Mouse (Mus musculus) naive thymus-derived CD4-positive, alpha-beta T cell, adult 2 months (primary cell): ENCODE measurements around the gene Setd1b.

Experiments used
- DNase-seq: peaks from one replicate; pipeline ENCODE4 v3.0.0-alpha.2; 2011; ENCODE audit warnings: low read depth

Setd1b gene

DNA sequence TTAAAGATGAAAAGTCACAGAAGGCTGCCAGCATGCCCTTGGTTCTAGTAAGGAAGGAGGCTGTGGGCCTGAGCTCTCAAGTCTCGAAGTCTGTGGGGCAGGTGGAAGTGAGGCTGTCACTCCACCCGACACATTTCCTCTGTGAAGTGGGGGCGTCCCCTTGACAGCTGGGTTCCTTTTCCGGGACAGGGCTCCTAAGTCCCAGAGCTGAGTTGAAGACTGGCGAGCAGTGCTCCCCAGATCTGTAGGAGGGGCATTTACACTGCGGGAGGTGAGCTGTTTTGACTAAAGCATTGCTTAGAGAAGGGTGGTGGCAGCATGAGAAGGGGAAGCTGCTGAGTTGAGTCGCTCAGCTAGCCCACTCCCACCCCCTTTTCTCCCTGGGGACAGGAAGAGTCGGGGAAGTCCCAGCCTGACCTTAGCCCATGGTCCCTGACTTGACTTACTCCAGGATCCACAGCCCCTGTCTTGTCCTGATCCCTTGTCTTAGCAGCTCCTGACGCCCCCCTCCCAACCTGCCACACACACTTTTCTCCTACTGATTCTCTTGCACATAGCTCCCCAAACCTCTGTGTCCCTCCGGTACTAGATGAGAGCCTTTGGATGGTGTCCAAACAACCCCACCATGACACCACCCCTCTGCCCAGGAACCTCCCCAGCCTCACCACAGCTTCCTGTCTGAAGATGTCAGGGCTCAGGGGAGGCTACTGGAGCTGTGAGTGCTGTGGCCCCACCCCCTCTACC, 13.4 kb upstream of the Setd1b start:
- peak; percentile 92 for DNase-seq

DNA sequence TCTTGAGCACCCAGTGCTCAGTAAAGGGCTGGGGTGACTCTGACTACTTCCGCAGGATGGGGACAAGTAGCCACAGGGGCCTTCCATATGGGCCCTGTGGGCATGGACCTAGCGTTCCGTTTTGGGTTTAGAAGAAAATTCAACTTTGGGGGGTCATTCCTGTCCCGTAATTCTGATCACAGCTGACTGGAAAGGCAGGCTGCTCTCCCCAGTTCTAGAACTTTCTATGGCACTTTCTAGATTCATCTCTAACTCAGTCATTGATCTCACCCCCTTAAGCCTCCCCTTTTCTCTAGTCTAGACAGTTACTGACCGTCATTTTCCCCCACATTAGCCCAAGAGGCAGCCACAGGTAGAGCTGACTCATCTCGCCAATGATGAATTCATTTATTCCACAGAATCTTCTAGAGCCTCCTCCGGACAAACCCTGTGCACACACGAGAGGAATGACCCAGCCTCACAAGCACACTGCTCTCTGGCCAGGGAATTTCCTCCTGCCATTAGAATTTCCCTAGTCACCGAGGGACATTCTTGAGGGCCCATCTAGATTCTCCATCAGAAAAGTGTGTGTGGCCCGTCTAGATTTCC, 12.7 kb upstream of the Setd1b start:
- DNase-seq: no peak

- no peak for DNase-seq
These were observed 11.8 kb upstream of the Setd1b start for GRCm38 (mm10) chr5:123130030-123130813.

DNA sequence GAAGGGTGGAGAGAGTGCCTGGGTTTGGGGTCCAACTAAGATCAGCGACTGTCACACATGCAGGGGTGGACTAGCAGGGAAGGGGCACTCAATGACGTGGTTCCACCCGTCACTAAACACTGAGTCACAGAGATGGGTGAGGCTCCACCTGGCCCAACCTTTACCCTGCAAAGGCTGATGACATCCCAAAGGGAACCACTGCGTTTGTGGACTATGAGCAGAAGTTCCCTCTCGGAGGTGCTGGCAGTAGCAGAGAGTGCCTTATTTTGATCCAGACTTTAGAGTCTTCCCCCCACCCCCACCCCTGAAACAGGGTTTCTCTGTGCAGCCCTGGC, 11.2 kb upstream of the Setd1b start:
- DNase-seq: no peak

DNA sequence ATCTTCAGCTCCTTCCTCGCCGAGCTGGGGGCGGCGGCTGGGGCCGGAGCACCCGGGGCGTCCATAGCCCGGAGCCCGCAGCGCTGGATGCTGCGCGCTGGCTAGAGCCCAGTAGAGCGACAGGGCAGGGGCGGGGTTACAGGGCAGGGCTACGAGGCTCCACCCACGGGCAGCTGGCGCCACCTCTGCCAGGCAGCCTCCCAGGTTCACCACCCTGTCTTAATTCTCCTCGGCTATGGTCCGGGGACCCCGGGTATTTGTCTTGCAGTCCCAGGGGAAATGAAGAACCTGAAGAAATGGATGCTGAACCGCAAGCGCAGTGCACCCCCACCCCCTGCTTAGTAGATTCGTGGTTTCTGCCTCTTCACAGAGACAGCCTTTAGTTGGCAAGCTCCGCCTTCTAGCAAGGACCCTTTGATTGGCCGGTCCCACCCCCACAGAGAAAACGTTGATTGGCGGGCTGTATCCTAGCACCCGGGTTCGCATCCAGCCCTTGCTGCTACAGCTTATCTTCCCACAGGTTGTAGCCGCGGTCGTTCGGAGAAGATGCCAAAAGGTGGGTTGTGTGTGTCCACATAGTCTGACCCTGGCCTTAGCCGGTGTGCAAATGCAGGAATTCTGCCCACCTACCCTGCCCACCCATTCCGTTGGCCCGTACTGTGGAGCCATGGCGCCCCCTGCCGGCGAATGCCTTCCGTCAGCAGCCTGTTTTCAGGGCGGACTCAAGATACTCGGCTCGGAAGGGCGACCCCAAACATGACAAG, 9.5 kb upstream of the Setd1b start, which contains the start of gene Rhof:
Rhof (minus strand) TSS at position 385 of the 764 bp plus-strand sequence.
- peak; percentile 96 for DNase-seq

DNA sequence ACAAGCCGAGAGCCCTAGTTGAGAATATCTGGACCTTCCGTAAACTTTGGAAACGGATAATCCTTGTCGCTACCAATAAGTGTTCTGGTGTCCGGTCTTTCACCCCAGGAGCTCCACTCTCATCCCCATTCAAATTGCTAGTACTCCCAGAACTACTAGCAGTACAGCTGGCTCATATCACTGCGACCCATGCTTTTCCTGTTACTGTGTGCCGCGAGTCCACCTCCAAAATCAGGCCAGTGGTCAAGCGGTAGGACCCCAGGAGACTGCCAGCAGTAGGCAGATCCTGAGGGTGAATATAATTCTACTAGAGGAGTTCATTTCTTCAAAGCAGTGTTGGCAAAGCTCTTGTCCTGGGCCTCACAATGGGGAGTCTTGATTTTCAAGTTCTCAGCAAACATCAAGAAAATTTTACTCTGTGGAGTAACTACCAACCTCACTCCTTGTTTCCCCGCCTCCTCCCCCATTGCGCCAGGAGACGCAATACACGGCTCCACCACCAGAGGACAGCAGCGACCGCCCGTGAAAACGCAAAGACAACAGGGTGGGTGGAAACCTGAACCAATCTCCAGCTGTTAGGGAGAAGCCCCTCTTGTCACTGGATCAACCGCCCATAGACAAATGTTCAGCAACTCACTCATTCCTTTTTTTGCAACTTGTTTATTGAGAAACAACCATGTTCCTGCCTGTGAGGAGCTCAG, 8.8 kb upstream of the Setd1b start:
- DNase-seq: peak; percentile 96

- no peak for DNase-seq
These were observed 8.2 kb upstream of the Setd1b start for GRCm38 (mm10) chr5:123133784-123134143.

DNA sequence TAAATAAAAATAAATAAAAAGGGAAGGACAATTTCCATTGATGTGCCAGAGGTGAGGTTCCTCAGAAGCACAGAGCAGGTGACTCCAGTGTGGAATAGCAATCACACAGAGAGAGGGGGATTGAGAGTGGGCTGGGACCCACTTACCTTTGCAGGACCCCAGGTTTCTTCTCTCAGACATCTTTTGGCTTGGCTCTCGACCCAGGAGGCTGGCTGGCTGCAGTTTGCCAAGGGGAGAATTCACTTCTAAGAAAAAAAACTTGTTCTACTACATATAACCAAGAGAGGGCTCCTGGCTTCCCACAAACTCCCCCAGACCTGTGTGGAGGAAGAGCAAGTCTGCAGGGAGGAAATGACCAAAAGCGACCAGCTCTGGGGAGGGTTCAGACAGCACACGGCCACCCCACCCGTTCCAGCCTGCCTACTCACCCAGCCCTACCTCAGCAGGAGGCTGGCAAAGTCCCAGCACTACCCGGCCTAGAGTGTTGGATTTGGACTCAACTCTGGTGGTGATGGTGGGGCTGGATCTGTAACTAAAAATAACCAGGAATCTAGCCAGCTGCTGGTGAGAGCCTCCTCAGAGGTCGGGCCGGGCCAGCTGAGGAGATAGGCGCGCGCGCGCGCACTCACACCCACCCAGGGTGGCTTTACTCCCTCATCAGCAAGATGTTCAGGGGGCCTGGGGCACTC, 7.7 kb upstream of the Setd1b start:
- no peak for DNase-seq

DNA sequence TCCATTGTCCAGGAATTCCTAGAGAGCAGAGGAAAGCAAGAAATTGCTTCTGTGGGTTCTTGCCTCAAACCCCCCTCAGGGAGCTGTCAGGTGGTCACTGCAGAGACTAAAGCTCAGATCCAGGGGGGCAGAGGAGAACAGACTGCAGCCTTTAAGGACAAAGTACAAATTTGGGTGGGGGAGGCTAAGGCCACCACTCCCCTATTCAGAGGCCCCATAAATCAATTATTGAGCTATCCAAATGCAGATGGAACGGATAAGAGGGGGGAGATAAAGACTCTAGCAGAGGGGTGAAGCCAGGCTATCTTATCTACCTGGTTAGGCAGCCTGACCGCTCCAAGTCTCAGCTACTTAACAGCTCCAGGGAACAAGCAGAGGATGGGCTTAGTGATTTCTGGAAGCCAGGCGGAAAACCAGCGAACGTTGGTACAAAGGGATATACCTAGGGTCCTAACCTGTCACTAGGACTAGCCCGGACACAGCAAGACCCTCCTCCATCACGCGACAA, 7.1 kb upstream of the Setd1b start:
- DNase-seq: no peak

- DNase-seq: no peak
These were observed 6.3 kb upstream of the Setd1b start for GRCm38 (mm10) chr5:123135471-123136360.

DNA sequence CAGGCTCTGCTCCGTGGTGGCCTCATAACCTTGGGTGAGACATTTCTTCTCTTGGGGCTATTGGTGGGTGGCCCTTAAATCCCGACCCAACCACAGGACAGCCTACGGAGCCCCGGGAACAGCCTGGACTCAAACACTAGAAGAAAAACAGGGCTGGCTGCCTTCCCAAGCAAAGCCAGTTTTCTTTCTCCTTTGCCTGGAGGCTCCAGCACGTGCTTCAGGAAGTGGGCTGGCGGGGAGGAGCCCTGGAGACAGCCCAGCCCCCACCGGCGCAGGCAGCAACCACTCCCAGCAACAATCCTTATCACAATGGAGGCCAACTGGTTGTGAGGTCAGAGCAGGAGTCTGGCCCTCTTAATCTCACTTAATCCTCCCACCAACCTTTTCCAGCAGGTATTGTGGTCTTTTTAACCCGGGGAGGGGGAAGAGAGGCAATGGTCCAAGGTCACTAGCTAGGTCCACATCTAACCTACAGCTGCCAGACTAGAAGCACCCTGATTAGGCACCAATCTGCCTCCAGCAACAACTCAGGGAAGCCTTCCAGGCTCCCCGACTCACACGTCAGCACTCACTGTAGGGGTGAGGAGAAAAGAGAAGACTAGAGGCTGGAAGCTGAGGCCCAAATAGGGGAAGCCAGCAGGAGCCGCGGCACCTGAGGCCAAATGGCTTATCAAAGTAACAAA, 5.5 kb upstream of the Setd1b start:
- DNase-seq: peak; percentile 53

DNA sequence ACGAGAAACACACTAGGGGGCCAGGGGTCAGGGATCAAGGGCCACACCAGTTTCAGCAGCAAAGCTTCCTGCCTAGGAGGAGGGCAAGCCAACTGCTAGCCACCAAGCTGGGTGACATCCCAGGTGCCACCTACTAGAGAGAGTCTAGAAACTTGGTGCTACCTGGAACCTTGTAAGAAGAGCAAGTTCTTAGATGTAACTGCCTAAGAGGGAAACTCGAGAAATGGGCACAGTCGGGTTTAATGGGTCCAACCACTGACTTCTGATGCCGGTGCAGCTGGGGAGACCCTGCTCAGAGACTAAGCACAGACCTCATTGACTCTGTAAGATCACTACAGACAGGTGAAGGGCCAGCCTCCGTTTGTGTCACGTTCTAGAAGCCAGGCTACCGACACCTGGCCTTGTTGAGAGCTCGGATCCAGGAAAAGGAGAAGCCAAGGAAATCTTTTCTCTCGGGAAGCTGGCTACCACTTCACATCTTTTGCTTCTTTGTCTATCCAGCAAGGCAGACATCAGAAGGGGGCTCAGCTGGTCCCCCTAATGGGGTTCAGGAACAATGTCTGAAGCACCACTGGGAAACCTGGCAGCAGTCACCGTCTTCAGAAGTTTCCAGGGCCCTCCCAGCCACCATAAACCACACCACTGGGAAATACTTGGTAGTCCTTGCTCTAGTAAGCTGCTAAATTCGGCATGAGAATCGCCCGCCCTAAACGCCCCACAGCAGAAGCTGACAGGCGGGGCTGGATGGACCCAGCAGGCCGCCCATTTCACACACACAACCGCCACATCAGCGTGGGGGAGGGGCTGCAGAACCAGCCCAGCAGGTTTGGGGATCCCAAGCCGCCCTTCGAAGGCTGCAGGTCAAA, 4.7 kb upstream of the Setd1b start:
- DNase-seq: peak; percentile 61

DNA sequence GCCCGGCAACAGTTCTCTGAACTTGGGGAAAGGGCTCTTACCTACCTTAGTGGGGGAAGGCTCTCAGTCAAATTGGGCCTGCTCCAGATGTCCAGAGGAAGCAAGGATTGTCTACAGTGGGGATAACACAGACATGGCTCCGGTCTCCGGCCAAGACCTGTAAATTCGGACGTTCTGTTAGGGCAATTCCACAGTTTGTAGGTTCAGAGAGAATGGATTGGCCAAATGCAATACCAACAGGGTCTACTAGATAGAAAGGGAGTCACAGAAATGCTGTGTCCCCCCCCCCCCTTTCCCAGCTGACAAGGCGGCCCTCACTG, 4.1 kb upstream of the Setd1b start:
- DNase-seq: no peak

DNA sequence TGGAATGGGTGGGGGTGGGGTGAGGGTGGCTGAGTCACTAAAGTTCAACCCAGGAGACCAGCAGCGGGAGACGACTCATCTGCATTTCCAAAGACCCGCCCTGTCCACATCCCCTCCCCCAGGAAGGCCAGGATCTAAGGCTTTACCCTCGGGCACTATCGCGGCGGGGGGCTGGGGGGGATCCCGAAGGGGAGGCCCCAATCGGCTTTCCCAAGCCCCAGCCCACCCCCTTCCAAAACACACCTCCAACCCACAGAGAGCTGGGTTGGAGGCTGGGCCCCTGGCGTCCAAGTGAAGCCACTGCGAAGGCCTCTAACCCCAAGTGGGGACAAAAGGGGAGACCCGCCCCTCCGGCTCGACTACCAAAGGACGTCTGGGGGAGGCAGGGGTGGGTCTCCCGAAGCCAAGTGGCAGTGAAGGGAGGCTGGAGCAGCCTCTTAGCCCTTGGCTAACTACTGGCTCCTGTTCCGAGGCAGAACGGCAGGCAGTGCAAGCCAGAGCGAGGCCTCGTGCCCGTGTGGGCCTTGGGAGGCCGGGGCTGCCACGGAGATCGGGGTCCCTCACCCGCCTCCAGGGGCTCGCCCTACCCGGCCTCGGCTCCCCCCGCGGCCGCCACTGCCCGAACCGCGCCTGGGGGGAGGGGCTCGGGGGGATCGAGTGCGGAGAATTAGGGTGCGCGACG, 3.6 kb upstream of the Setd1b start:
- peak; percentile 56 for DNase-seq

DNA sequence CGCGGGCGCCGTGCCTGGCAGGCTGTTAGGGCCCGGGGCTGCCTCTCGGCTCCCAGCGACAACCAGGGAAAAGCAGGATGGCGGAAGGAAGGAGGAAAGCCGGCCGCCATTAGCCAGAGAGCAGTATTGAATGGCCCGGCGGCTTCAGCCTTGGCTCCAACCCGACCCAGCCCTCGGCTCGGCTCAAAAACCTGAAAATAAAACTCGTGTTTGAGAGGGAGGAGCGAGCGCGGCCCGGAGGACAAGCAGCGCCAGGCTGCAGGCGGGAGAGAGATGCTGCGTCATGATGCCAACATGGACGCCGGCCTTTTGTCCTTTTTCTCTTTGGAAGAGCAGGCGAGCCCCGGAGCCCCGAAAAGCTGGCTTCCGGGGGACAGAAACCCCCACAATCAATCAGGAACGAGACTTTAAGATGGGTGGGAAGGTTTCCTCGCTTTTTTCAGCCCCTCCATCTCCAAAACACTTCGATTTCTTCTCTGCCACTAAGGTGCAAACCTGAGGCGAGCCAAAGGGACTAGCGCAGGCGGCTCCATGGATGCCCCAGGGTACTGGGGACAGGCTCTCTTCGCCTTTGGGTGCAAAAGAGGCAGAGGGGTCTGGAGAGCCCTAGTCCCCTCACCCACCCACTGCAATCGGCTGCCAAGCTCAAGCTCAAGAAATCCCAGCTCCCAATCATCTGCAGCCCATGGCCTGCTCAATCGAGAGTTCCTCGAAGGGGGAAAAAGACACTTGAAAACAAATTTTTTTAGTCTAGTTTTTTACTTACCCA, 2.9 kb upstream of the Setd1b start:
- DNase-seq: peak; percentile 79

- peak; percentile 60 for DNase-seq
These were observed 2.0 kb upstream of the Setd1b start for GRCm38 (mm10) chr5:123139722-123140627.
